Mouse (Mus musculus): Measurements from ENCODE around the gene Eif3k. TPM values are rescaled to one million over a fixed set of nuclear protein-coding genes. Genes with fewer than 3 reads are reported as not detected.

The Eif3k gene
- polyA plus RNA-seq, 2 experiments, result 450 to 473 TPM

- H3K27ac ChIP-seq (replicated peaks; ENCODE audit: low read depth, low read length), result 0 out of 2 replicates have a peak overlapping the region, but pooled peaks have one; percentile 9
- no peak for TF ChIP-seq POLR2A (IDR thresholded peaks at IDR 0.05; ENCODE audit: borderline replicate concordance, extremely low read depth, insufficient read depth, insufficient read length)
- 55% methylated on average over 10 of the region's 10 CpGs for WGBS
Observed at GRCm38 (mm10) chr7:28950346-28951037, 31.2 kb downstream of the Eif3k start.

GRCm38 (mm10) chr7:28949298-28949697 lies 32.4 kb downstream of the Eif3k start:
- Histone ChIP-seq H3K36me3 (ENCODE audit: control insufficient read depth, insufficient read depth, low read length) (peaks cover 5% of the 10 kb centered on the region; the same call in 1 of the 2 replicates), H3K9ac (ENCODE audit: low read depth, low read length, severe bottlenecking) (peak overlapping the region; percentile 29; the same call in 1 of the 2 replicates), H3K4me2 (replicated peaks; ENCODE audit: low read depth, low read length, severe bottlenecking) (peak overlapping the region; percentile 26; the same call in 1 of the 2 replicates), H3K4me3 (replicated peaks; ENCODE audit: low read length) (no peak overlapping the region), H3K27me3 (ENCODE audit: control insufficient read depth, insufficient read depth, low read length) (no peaks in the 10 kb centered on the region), H3K4me1 (ENCODE audit: control insufficient read depth, insufficient read depth, low read length) (peaks cover 95% of the 10 kb centered on the region), H3K27ac (replicated peaks; ENCODE audit: low read depth, low read length) (peak overlapping the region; percentile 81), H3K9me3 (ENCODE audit: control insufficient read depth, low read length) (no peaks in the 10 kb centered on the region)
- TF ChIP-seq POLR2A (IDR thresholded peaks at IDR 0.05; ENCODE audit: borderline replicate concordance, extremely low read depth, insufficient read depth, insufficient read length), result no peak
- ATAC-seq (ENCODE audit: low FRiP score, low read depth) (no peak), DNase-seq (ENCODE audit: low spot score) (no peak)
- 65% methylated on average over 2 of the region's 2 CpGs for WGBS

More at GRCm38 (mm10) chr7:28950346-28951037, 31.2 kb downstream of the Eif3k start:
- no peak for DNase-seq (ENCODE audit: low spot score)
- peaks cover 88% of the 10 kb centered on the region for H3K4me1 ChIP-seq (ENCODE audit: control insufficient read depth, insufficient read depth, low read length)
- peaks cover 11% of the 10 kb centered on the region; the same call in 1 of the 2 replicates for H3K36me3 ChIP-seq (ENCODE audit: control insufficient read depth, insufficient read depth, low read length)
- no peak for ATAC-seq (ENCODE audit: low FRiP score, low read depth)
- no peak overlapping the region for H3K9ac ChIP-seq (ENCODE audit: low read depth, low read length, severe bottlenecking)
- H3K4me3 ChIP-seq (replicated peaks; ENCODE audit: low read length), result no peak overlapping the region
- no peak overlapping the region for H3K4me2 ChIP-seq (replicated peaks; ENCODE audit: low read depth, low read length, severe bottlenecking)
- no peaks in the 10 kb centered on the region for H3K9me3 ChIP-seq (ENCODE audit: control insufficient read depth, low read length)
- no peaks in the 10 kb centered on the region for H3K27me3 ChIP-seq (ENCODE audit: control insufficient read depth, insufficient read depth, low read length)

DNA sequence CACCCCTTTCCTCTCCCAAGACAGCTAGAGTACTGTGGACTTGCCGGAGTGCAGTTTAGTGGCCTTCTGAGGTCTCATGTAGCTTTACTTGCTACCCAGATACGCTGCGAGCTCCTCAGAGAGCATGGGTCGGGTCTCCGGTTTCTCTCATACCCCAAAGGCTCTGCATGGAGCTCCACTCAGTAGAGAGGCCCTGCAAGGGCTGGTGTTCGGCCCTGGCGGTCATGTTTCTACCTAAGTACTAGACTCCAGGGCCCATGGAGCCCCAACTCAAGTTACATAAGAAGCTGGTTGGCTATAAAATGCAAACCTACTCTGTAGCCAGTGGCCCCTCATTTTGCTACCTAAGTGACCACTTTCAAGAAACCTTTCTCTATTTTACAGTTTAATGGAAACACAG lies 32.9 kb downstream of the Eif3k start:
- no peaks in the 10 kb centered on the region for H3K9me3 ChIP-seq (ENCODE audit: control insufficient read depth, low read length)
- 48% methylated on average over 7 of the region's 7 CpGs for WGBS

DNA sequence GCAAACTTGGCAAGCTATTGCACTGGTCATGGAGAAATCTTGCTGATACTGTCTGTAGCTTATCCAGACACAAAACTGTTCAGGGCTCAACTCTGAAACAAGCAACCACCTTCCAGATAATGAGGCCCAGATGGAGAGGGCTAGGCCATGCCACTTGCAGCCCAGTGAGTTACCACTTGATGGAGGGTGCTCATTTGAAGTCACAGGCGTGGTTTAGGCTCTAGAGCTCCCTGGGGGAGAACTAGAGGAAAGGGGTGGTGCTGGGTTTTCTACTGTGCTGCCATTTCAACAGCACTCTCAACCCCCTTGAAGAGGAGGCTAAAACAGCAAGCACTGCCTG lies 35.4 kb downstream of the Eif3k start:
- Histone ChIP-seq H3K27ac (replicated peaks; ENCODE audit: low read depth, low read length) (peak overlapping the region; percentile 81), H3K9ac (ENCODE audit: low read depth, low read length, severe bottlenecking) (0 out of 2 replicates have a peak overlapping the region, but pooled peaks have one; percentile 9), H3K36me3 (ENCODE audit: control insufficient read depth, insufficient read depth, low read length) (peaks cover 16% of the 10 kb centered on the region), H3K4me2 (replicated peaks; ENCODE audit: low read depth, low read length, severe bottlenecking) (peak overlapping the region; percentile 9; the same call in 1 of the 2 replicates), H3K9me3 (ENCODE audit: control insufficient read depth, low read length) (no peaks in the 10 kb centered on the region), H3K4me1 (ENCODE audit: control insufficient read depth, insufficient read depth, low read length) (peaks cover 85% of the 10 kb centered on the region), H3K4me3 (replicated peaks; ENCODE audit: low read length) (no peak overlapping the region), H3K27me3 (ENCODE audit: control insufficient read depth, insufficient read depth, low read length) (no peaks in the 10 kb centered on the region)
- TF ChIP-seq POLR2A (IDR thresholded peaks at IDR 0.05; ENCODE audit: borderline replicate concordance, extremely low read depth, insufficient read depth, insufficient read length), result no peak
- DNase-seq (ENCODE audit: low spot score) (no peak), ATAC-seq (ENCODE audit: low FRiP score, low read depth) (no peak)
- 11% methylated on average over 1 of the region's 1 CpGs for WGBS

More for the DNA sequence above, 32.9 kb downstream of the Eif3k start:
- DNase-seq (ENCODE audit: low spot score), result peak; percentile 41
- Histone ChIP-seq H3K27ac (replicated peaks; ENCODE audit: low read depth, low read length) (peak overlapping the region; percentile 81), H3K4me3 (replicated peaks; ENCODE audit: low read length) (peak overlapping the region; percentile 1; the same call in 1 of the 2 replicates), H3K27me3 (ENCODE audit: control insufficient read depth, insufficient read depth, low read length) (no peaks in the 10 kb centered on the region), H3K9ac (ENCODE audit: low read depth, low read length, severe bottlenecking) (peak overlapping the region; percentile 29), H3K4me1 (ENCODE audit: control insufficient read depth, insufficient read depth, low read length) (peaks cover 97% of the 10 kb centered on the region), H3K36me3 (ENCODE audit: control insufficient read depth, insufficient read depth, low read length) (peaks cover 5% of the 10 kb centered on the region; the same call in 1 of the 2 replicates), H3K4me2 (replicated peaks; ENCODE audit: low read depth, low read length, severe bottlenecking) (peak overlapping the region; percentile 26)
- ATAC-seq (ENCODE audit: low FRiP score, low read depth), result peak; percentile 13; the same call in 1 of the 2 replicates
- TF ChIP-seq POLR2A (IDR thresholded peaks at IDR 0.05; ENCODE audit: borderline replicate concordance, extremely low read depth, insufficient read depth, insufficient read length), result no peak

DNA sequence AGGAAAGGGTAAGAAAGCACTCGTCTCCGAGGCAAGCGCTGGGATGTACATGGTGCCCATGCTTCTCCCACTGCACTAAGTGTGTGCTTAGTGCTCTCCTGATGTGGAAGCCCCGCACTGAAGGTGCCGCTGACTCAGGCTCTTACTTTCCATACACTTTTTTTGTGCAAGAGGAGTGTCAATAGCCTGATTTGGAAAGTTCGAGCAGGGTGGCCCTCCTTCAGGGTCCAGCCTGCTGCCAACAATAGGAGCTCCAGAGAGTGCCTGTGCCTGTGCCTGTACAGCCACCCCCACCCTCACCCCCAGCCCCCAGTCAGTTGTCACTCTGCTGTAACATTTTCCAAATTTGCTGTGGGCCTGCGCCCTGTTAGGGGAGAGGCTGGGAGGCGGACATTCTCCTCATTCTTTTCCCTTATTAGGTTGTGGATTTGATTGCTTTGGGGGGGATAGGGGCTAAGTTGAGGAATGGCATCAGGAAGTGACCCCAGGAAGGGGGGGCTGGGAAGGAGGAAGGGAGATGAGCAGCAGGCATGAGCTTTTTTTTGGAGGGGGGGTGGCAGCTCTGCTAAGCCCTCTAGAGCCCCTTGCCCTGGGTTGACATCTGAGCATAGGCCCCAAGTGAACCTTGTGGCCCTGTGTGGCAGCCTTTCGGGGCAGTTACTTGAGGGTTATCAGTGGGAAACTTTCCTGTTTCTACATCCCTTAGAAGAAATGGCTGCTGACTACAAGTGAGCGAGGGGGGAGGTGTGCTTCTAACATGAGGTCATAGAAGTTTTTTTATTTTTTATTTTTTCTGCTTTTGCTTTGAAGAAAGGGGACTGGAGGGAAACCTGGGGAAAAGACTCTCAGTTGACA lies 36.0 kb downstream of the Eif3k start:
- H3K9ac ChIP-seq (ENCODE audit: low read depth, low read length, severe bottlenecking), result peak overlapping the region; percentile 28
- peak; percentile 76 for ATAC-seq (ENCODE audit: low FRiP score, low read depth)
- peaks cover 79% of the 10 kb centered on the region for H3K4me1 ChIP-seq (ENCODE audit: control insufficient read depth, insufficient read depth, low read length)
- H3K4me3 ChIP-seq (replicated peaks; ENCODE audit: low read length), result no peak overlapping the region
- peaks cover 12% of the 10 kb centered on the region; the same call in 1 of the 2 replicates for H3K36me3 ChIP-seq (ENCODE audit: control insufficient read depth, insufficient read depth, low read length)
- TF ChIP-seq POLR2A (IDR thresholded peaks at IDR 0.05; ENCODE audit: borderline replicate concordance, extremely low read depth, insufficient read depth, insufficient read length), result no peak
- peak overlapping the region; percentile 81 for H3K27ac ChIP-seq (replicated peaks; ENCODE audit: low read depth, low read length)
- H3K27me3 ChIP-seq (ENCODE audit: control insufficient read depth, insufficient read depth, low read length), result no peaks in the 10 kb centered on the region
- DNase-seq (ENCODE audit: low spot score), result peak; percentile 74
- H3K9me3 ChIP-seq (ENCODE audit: control insufficient read depth, low read length), result no peaks in the 10 kb centered on the region
- 10% methylated on average over 10 of the region's 10 CpGs for WGBS
- H3K4me2 ChIP-seq (replicated peaks; ENCODE audit: low read depth, low read length, severe bottlenecking), result peak overlapping the region; percentile 9
